Mouse (Mus musculus): Measurements from ENCODE around the gene Cs. TPM values are rescaled to one million over a fixed set of nuclear protein-coding genes. Genes with fewer than 3 reads are reported as not detected.

The Cs gene
- polyA plus RNA-seq, 1 experiment, result 61.9 TPM

GRCm38 (mm10) chr10:128396017-128396673, 58.6 kb downstream of the Cs start:
- WGBS, result 71% methylated on average over 11 of the region's 11 CpGs
- no peak overlapping the region for H3K27ac ChIP-seq (ENCODE audit: control insufficient read depth, insufficient read depth, low read depth, low read length, poor library complexity)
- H3K4me3 ChIP-seq (replicated peaks; ENCODE audit: control insufficient read depth, low read depth, low read length), result no peak overlapping the region
- no peaks in the 10 kb centered on the region for H3K4me1 ChIP-seq (ENCODE audit: control insufficient read depth, insufficient read depth, low read length)
- TF ChIP-seq CTCF (IDR thresholded peaks at IDR 0.05; ENCODE audit: control insufficient read depth, insufficient read depth, low read length) (no peak), POLR2A (IDR thresholded peaks at IDR 0.05; ENCODE audit: borderline replicate concordance, control insufficient read depth, low read depth, low read length) (no peak)

- H3K4me3 ChIP-seq (replicated peaks; ENCODE audit: control insufficient read depth, low read depth, low read length), result no peak overlapping the region
- no peaks in the 10 kb centered on the region for H3K4me1 ChIP-seq (ENCODE audit: control insufficient read depth, insufficient read depth, low read length)
- no peak overlapping the region for H3K27ac ChIP-seq (ENCODE audit: control insufficient read depth, insufficient read depth, low read depth, low read length, poor library complexity)
- WGBS, result 81% methylated on average over 10 of the region's 10 CpGs
- no peak for TF ChIP-seq CTCF (IDR thresholded peaks at IDR 0.05; ENCODE audit: control insufficient read depth, insufficient read depth, low read length)
- TF ChIP-seq POLR2A (IDR thresholded peaks at IDR 0.05; ENCODE audit: borderline replicate concordance, control insufficient read depth, low read depth, low read length), result no peak
These were observed 59.3 kb downstream of the Cs start for GRCm38 (mm10) chr10:128396716-128397264.

DNA sequence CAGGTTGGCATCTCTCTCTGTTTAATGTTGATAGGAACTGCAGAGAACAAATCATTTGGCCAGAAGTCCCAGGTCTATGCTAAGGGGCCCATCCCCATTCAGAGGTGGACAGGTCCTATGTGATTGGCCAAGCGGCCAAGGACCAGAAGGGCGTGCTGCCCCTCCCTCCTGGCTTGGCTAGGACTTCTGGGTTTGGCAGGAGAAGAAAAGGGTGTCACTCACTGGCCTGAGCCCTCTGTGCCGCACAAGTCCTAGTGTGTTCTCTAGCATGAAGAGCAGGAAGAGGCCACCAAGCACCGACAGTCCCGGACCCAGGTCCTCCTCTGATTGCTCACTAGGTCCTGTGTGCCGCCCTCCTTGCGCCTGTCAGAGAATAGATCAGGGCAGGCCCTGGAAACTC, 59.9 kb downstream of the Cs start:
- no peaks in the 10 kb centered on the region for H3K4me1 ChIP-seq (ENCODE audit: control insufficient read depth, insufficient read depth, low read length)
- TF ChIP-seq CTCF (IDR thresholded peaks at IDR 0.05; ENCODE audit: control insufficient read depth, insufficient read depth, low read length), result no peak
- TF ChIP-seq POLR2A (IDR thresholded peaks at IDR 0.05; ENCODE audit: borderline replicate concordance, control insufficient read depth, low read depth, low read length), result no peak
- 83% methylated on average over 7 of the region's 7 CpGs for WGBS

GRCm38 (mm10) chr10:128400338-128400737, 62.8 kb downstream of the Cs start:
- H3K4me1 ChIP-seq (ENCODE audit: control insufficient read depth, insufficient read depth, low read length), result no peaks in the 10 kb centered on the region
- no peak for TF ChIP-seq POLR2A (IDR thresholded peaks at IDR 0.05; ENCODE audit: borderline replicate concordance, control insufficient read depth, low read depth, low read length)
- no peak for TF ChIP-seq CTCF (IDR thresholded peaks at IDR 0.05; ENCODE audit: control insufficient read depth, insufficient read depth, low read length)
- no peak overlapping the region for H3K27ac ChIP-seq (ENCODE audit: control insufficient read depth, insufficient read depth, low read depth, low read length, poor library complexity)
- WGBS, result 71% methylated on average over 5 of the region's 5 CpGs
- no peak overlapping the region for H3K4me3 ChIP-seq (replicated peaks; ENCODE audit: control insufficient read depth, low read depth, low read length)

More for the DNA sequence above, 59.9 kb downstream of the Cs start:
- Histone ChIP-seq H3K27ac (ENCODE audit: control insufficient read depth, insufficient read depth, low read depth, low read length, poor library complexity) (no peak overlapping the region), H3K4me3 (replicated peaks; ENCODE audit: control insufficient read depth, low read depth, low read length) (no peak overlapping the region)

- TF ChIP-seq CTCF (IDR thresholded peaks at IDR 0.05; ENCODE audit: control insufficient read depth, insufficient read depth, low read length) (no peak), POLR2A (IDR thresholded peaks at IDR 0.05; ENCODE audit: borderline replicate concordance, control insufficient read depth, low read depth, low read length) (no peak)
- H3K4me3 ChIP-seq (replicated peaks; ENCODE audit: control insufficient read depth, low read depth, low read length), result no peak within 1 kb of the TSS
- no peak within 1 kb of the TSS for H3K27ac ChIP-seq (ENCODE audit: control insufficient read depth, insufficient read depth, low read depth, low read length, poor library complexity)
These were observed 63.5 kb downstream of the Cs start, which contains the start of gene Slc39a5 for GRCm38 (mm10) chr10:128401056-128401455. Gene Slc39a5, minus strand, starts transcription at chr10:128401229.

DNA sequence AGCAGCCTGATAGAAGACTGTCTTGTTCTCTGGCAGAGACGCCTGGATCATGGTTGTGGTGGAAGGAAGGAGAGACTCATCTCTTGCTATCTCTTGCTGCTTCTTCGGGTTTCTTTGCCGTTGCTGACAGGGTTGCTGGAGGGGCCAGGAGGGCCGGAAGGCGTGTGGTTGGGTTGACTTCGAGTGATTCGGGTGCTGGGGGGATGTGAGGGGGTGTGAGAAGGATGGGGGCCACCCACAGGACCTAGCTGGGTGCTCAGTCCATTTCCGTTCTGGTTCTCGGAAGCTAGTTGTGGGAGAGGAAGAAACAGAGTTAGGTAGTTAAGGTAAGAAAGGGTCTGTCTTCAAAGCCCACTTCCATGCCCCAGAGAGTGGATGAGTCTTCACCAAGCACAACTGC, 64.1 kb downstream of the Cs start:
- WGBS, result 66% methylated on average over 9 of the region's 9 CpGs
- Histone ChIP-seq H3K4me1 (ENCODE audit: control insufficient read depth, insufficient read depth, low read length) (no peaks in the 10 kb centered on the region), H3K4me3 (replicated peaks; ENCODE audit: control insufficient read depth, low read depth, low read length) (no peak overlapping the region), H3K27ac (ENCODE audit: control insufficient read depth, insufficient read depth, low read depth, low read length, poor library complexity) (no peak overlapping the region)
- no peak for TF ChIP-seq CTCF (IDR thresholded peaks at IDR 0.05; ENCODE audit: control insufficient read depth, insufficient read depth, low read length)
- no peak for TF ChIP-seq POLR2A (IDR thresholded peaks at IDR 0.05; ENCODE audit: borderline replicate concordance, control insufficient read depth, low read depth, low read length)

More at GRCm38 (mm10) chr10:128401056-128401455, 63.5 kb downstream of the Cs start, which contains the start of gene Slc39a5:
- 76% methylated on average over 2 of the region's 2 CpGs for WGBS
- H3K4me1 ChIP-seq (ENCODE audit: control insufficient read depth, insufficient read depth, low read length), result no peaks in the 10 kb centered on the region

GRCm38 (mm10) chr10:128403931-128404330, 66.4 kb downstream of the Cs start:
- TF ChIP-seq CTCF (IDR thresholded peaks at IDR 0.05; ENCODE audit: control insufficient read depth, insufficient read depth, low read length) (no peak), POLR2A (IDR thresholded peaks at IDR 0.05; ENCODE audit: borderline replicate concordance, control insufficient read depth, low read depth, low read length) (no peak)
- Histone ChIP-seq H3K27ac (ENCODE audit: control insufficient read depth, insufficient read depth, low read depth, low read length, poor library complexity) (no peak overlapping the region), H3K4me1 (ENCODE audit: control insufficient read depth, insufficient read depth, low read length) (peaks cover 1% of the 10 kb centered on the region; the same call in 1 of the 2 replicates), H3K4me3 (replicated peaks; ENCODE audit: control insufficient read depth, low read depth, low read length) (no peak overlapping the region)
- 85% methylated on average over 7 of the region's 7 CpGs for WGBS

DNA sequence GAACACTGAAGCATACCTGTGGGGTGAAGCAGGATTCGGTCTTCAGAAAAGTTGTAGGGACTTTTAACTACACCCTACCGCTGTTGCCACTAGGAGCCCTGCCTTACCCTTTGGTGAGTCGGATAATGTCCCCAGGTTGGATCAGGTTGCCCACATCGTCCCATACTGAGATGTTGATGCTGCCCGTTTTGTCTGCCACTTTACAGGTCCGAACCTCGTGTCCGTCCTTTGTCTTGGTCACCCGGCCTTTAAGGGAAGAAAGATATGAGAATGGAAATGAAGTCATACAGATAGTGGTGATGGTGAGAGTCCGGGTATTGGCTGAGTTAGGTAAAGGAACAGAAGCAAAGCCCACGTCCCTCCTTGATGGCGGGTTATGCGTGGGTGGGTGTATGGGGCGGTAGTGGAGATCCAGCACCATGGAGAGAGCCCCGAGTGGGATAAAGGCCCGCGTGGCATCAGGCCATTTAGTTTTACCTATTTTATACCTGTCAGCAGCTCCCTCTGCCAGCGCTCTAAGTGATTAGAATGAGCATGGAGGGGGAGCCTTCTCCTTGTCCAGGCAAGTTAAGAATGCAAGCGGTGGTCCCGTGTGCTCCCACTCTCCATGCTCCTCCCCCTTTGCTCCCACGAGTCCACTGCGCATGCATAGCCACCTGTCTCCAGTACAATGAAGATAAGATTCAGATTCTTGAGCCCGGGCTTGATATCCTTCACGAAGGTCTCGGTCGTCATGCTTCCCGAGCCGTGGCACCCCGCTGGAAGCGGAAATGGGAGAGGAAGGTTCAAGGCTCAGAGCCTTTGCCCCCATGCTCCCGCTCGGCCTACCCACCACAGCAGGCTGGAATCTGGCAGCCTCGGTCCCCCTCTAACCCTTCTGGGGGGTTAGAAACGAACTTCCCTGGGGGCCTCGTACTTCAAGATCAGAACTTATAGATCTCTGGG, 71.3 kb downstream of the Cs start:
- H3K27ac ChIP-seq (ENCODE audit: control insufficient read depth, insufficient read depth, low read depth, low read length, poor library complexity), result no peak overlapping the region; the same call in 1 of the 2 replicates
- no peak for TF ChIP-seq CTCF (IDR thresholded peaks at IDR 0.05; ENCODE audit: control insufficient read depth, insufficient read depth, low read length)
- peaks cover 4% of the 10 kb centered on the region; the same call in 1 of the 2 replicates for H3K4me1 ChIP-seq (ENCODE audit: control insufficient read depth, insufficient read depth, low read length)
- H3K4me3 ChIP-seq (replicated peaks; ENCODE audit: control insufficient read depth, low read depth, low read length), result peak overlapping the region; percentile 79
- WGBS, result 18% methylated on average over 35 of the region's 35 CpGs

Measured in bone marrow, adult 2 months (tissue).